Mouse (Mus musculus) left cerebral cortex, adult 11 months (tissue): ENCODE results near the gene Ogfod3.

Experiments
- DNase-seq: peaks from one replicate; pipeline ENCODE4 v3.0.0; 2022; ENCODE audit warnings: low spot score

The Ogfod3 gene

DNA sequence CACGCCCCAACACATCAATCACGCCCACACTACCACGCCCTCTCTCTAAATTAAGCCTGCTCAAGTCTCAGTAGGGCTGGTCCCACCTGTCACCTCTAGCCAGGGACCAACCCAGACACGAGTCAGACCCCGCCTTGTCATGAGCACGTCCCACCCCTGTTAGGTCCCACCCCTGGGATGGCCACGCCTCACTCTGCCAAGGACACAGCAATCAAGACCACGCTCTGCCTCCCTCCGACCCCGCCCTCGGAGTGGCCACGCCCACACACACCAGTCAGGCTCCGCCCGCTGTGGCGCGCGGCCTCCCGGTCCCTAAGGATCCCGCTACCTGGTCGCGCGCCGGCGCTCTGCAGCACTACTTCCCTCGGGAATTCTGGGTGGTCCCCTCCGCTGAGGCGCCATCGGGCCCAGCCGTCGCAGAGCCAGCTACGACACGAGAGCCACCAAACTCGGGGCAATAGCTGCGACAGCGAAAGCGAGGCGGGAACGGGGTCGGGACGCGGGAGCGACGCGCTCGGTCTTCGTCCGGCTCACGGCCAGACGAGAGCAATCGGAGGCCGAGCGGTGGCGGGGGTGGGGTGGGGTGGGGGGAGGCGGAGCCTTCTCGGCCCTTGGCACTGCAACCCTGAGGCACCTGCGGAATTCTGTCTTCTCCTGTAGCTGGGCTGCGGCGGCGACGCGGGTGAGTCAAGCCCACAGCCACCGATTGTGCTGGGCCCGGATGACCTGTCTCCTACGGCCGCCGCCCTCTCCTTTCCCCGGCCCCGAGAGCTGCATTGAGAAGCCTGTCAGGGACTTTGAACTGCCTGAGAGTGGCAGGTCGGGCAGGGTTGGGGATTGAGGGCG lies at the start of gene Ogfod3, which contains the start of gene Hexdc:
Gene Ogfod3 (minus strand): TSS at position 551 of the 846 bp plus-strand sequence.
Gene Hexdc (plus strand): TSS at position 273 of the 846 bp plus-strand sequence.
- peak; percentile 90 for DNase-seq

DNA sequence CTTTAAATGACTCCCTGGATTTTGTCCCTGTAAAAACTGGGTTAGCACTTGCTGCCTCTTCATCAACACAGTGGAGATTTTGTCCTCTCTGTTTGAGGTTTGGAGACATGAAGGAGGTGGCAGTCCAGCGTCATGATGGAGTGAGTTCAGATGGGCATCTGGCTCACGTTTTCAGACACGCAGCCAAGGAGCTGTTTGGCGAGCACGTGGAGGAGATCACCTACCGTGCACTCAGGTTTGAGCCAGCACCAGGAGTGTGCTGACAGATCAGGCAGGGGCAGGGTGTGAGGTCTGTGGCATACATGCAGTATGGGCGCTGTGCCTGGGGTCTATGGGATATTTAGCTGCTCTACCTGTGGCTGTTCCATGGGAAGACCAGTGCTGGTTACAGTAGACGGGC lies 45.7 kb upstream of the Ogfod3 start:
- DNase-seq, result no peak

DNA sequence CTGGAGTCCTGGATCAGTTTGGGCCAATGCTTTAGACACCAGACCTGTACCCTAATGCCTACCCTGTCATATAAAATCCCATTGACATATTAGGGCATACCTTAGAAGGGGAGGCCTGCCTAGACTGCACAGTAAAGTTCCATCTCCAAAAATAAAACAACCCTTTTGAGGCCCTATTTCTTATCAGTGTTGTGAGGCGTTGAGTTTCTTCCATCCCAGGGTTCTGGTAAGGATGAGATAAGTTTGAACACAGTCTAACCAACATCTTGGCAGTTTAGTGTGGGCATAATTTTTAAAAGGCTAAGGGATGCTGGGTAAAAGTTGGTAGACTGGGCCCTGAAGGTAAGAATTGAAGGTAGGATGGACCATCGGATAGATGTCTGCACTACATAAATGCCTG lies 35.2 kb upstream of the Ogfod3 start:
- no peak for DNase-seq

DNA sequence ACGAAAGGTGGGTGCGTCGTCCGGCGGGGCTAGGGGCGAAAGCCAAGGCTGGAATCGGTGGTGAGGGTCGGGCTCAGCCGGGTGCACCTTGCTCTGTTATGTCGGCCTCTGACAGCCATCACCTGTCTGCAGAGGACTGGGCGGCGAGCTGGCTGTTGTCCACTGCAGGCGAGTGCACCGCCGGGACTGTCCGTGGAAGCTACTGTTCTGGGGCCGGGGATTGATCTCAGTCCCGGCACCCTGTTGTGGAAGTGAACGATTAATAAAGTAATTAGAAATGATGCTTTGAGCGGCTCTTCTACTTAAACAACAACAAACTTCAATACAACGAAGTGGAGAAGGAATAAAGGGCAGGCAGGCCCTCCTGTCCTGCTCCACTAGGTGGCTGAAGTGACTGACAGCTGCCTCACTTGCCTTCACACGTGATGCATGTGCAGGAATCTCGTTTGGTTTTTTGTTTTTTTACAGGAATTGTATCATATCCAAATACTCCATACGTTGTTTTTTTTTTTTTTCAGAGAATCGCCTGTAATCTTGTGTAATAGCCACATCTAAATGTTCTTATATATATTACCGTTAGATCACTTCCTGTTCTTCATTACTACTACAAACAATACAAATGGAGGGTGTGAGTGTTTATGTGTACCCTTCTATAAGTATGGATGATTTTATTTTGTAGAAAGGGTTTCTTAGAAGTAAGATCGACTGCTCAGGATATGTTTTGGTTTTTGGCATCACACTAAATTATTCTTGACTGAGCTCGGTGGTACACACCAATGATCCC lies 33.0 kb upstream of the Ogfod3 start:
- DNase-seq, result no peak

DNA sequence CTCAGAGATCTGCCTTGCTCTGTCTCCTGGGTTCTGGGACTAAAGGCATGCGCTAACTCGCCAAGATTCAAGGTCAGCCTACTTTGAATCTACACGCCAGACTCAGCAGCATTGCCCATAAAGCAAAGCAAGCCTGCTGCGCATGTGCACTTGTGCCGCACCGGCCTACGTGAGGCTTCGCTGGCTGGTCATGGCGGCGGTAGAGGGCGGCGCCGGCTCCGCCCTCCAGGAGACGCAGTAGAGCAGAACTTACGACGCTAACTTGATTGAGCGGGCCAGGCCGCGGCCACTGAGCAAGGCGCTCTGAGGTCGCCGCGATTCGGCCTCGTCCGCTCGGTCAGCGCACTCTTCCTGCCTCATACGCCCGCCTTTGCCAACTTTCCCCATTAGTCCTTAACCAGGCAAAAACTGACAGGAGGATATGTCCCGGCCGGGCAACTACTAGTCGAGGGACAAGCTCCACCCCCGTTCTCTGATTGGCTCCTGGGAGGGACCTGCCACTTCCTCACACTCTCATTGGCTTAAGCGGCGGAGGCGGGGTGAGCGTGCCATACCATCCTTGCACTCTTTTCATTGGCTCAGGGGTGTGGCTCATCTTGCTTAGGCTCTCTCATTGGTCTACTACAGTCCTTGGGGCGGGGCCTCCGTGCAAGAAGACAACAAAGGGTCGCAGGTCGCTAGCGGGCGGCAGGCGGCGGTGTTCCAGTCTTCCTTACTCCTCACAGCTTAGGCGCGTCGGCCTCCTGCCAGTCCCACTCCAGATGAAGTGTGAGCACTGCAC lies 32.2 kb upstream of the Ogfod3 start, which contains the start of gene Narf:
Gene Narf (plus strand): TSS at position 690 of the 781 bp plus-strand sequence.
- DNase-seq, result peak; percentile 100

DNA sequence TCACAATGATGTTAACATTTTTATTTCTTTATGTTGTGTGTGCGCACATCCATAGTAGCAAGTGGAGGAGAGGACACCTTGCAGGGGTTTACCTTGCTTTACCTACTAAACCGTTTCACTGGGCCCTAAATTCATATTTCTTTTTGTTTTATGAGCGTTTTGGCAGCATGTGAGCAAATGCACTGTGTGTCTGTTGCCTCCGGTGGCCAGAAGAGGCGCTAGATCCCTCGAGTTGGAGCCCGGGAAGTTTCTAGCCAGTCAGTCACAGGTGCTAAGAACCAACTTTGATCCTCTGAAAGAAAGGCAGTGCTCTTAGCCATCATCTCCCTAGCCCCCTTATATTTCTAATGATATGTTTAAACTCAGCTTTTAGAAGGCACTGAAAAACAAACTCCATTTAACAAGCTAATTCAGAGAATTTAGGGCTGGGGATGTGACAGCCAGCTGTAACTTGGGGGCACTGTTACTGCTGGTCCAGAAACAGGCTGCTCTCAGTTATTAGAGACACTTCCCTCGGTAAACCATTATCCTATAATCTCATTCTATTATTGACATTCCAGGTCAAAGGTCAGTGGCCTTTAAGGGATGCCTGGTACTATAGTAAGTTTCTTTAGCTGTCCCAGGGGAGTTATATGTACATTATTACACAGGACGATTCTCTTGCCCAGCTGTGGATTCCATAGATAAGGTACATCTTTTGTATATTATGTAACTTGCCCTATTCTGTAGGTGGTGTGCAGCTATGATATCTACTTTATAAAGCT lies 31.1 kb upstream of the Ogfod3 start:
- no peak for DNase-seq

DNA sequence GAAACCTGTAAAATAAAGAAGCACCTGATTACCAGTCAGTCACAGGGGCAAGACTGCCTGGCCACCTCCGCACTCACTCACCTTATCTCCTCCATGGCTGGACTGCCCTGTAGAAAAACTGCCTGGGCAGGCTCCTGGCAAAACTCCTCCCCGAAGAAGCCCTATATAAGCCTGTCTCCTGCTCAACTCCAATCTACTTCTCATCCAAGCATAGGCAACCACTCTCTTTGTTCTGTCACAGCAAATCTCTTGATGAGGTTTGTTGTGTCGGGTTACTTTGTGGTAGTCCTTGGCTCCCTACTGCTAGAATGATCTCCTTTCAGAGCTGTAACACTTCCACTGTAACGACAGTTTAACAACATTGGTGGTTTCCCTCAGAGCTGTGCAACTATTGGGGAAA lies 28.2 kb upstream of the Ogfod3 start:
- DNase-seq, result no peak

DNA sequence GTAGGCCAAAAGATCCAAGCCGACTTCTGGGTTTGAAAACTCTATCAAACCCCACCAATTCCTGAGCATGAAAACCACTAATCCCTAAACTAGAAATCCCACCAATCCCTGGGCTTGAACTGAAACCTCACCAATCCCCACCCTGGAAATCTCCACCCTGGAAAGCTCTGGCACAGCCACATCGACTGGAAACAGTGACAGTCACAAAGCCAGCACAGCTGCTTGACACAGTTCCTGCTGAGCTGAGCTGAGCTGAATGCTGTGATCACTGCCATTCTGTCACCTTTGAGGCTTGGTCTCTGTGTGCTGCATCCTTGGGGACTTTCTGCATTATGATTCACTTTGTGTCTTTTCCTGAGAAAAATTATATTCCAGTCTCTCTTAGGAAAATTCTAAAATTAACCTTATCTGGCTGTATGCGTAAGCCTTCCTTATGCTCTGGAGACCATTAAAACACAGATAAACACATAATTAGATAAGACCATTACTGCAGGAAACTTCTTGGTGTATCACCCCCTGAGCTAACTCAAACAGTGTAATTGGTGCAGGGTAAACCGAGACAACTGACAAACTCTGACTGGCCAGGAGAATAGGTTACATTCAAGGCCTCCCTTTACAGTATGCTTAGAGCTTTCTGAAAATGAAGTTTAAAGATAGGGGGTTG lies 27.2 kb upstream of the Ogfod3 start:
- DNase-seq, result no peak

DNA sequence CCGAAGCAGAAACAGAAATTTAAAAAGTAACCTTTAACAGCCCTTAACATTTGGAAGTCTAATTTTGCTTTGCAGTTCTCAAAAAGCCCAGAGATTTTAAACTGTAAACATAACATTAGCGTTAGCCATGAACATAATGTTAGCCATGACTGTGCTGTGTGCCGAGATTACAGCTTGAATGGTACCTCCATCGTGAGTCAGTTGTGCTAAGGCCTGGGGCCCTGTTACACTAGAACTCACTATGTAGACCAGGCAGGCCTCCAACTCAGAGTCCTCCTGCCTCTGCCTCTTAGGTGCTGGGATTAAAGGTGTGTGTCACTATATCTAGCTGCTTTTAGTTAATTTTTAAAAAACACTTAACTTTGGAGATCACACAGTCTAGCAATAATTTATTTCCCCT lies 26.7 kb upstream of the Ogfod3 start:
- no peak for DNase-seq

DNA sequence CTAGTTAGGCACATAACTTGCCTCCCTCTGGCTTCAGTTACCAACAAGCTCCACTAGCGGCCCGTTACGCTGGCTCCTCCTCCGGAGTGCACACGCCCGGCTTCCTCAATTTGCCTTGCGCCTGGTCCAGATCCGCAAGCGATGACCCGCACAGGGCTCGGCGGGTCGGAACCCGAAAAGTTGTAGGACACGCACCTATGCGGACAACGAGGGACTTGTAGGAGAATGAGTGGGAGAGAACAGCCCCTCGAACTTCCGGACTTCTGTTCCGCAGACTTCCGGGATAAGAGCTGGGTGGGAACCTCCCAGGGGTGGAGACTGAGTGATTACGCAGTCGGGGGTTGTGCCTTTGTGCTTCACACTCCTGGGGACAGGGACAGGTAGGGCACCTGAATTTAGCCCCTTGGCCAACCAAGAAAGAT lies 24.5 kb upstream of the Ogfod3 start, which contains the start of gene Cybc1:
Gene Cybc1 (minus strand): TSS at position 305 of the 422 bp plus-strand sequence.
- peak; percentile 53 for DNase-seq

DNA sequence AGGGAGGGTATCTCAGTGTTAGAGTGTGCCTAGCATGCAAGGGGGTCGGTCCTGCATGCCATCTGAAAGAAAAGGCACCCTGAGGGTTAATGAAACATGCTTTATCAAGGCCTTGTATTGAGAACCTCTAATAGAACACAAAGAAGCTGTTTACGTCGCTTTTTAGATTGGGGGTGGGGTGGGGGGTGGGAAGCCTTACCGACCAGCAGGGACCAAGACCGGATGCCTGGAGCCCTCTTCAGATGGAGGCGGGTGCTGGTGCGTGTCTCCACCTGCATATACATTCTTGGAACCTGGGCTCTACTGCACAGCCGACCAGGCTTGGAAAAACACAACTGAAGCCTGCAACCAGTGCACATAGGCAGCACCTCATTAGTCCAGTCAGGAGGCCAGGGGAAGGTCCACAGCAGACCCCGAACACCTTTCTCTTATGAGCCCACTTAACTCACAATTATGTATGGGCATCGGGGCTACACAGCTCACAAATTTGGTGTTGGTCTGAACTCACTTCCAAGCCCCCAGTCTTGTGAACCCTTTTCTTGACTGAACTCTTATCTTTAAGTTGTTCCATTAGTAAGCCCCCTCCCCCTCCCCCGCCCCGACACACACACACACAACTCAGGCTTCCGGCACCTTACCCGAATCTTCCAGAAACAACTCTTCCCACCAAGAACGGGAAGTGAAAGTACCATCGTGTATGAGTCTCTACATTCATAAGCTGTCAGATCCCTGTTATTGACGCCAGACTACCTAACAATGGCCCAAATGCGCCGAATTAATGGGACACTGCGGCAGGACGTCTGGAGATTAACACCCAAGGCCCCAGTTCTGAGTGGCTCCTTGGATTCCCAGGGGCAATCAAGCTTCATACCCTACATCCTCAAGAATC lies 23.9 kb upstream of the Ogfod3 start:
- no peak for DNase-seq

DNA sequence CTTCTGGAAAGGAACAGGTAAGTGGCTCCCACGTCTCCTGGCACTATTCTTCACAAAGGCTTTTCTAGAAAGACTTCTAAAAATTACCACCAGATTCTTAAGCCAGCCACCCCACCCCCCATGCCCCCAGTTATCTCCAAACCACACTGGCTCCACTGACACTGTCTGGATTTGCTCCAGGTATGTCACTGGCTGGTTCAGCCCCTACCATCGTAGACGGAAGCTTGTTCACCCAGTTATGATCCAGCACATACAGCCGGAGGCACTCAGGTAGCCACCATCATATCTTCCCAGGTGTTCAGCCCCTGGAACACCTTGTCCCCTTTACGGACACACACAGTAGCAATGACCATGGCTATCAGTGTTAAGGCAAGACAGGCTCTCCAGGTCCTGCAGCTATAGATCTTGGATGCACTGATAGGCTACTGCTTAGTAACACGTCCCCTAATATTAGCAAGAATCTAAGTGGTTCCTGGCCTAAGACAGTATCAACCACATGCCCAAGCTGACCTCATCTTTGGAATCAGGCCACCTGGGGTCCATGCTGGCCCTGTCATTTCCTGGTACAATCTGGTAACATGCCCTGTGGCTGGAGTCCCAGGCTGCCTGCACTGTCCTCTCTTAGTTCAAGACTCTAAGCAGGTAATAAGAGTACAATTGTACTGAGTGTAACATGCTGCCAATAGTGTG lies 17.0 kb upstream of the Ogfod3 start:
- no peak for DNase-seq

DNA sequence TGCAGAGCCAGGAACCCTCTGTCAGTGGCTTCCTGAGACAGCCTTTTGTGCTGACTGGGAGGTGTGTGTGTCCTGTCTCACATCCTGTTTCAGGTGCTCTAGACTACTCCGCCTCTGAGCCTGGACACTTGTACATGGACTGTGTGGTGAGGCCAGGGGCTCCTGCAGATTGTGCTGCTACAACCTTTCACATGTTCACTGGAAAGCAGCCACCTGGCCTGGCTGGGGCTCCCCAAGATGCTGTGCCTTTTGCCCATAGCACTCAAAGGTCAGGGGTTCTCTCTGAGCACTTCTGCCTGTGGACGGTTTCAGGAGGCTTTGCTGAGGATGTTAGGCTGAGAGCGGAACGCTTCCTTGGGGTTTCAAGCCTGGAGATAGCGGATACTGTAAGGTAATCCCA lies 16.3 kb upstream of the Ogfod3 start:
- DNase-seq, result no peak

DNA sequence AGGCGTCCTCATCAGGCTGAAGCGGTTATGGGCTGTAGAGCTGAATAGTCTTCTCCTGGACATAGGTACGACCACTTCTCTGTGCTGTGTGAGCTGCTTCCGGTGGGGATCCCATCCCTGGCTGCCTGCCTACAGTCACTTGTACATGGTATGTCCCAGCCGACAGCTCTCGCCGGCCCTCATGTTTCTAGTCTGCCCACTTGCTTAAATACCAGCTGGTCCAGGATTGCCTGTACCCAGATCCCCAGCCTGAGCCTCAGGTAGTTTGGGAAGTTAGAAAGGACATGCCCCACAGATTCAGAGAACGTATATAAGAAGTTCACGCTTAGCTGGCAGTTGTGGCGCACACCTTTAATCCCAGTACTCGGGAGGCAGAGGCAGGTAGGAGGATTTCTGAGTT lies 15.3 kb upstream of the Ogfod3 start:
- no peak for DNase-seq

DNA sequence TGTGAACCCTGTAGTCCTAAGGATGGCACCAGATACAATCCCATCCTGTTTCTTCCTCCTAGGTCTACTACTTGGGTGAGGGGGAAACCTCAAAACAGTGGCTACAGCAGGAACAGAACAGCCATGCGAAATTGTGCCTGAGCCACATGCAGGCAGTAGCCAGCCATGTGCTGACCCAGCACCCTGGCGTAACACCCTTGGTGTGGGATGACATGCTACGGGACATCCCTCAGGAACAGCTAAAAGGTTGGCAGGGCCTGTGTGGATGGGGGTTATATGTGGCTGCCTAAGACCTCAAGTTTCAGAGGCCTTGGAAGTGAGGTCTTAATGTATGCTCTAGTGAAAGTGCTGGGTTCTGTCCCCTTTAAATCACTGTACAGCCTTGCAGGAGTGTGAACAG lies 12.3 kb upstream of the Ogfod3 start:
- DNase-seq, result no peak

DNA sequence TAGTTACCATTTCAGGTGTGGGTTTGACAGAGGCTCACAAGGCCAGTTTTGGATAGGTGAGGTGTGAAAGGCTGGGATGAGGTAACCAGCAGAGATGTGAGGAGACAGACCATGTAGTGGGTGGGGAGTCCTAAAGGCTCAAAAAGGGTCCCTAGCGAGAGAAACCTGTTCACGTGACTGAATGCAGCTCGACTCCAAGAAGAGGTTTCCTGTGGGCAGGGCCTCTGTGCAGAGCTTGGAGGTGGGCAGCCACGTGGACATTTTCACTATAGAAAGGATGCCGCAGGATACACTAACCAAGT lies 701 bp downstream of the Ogfod3 start:
- DNase-seq, result no peak

DNA sequence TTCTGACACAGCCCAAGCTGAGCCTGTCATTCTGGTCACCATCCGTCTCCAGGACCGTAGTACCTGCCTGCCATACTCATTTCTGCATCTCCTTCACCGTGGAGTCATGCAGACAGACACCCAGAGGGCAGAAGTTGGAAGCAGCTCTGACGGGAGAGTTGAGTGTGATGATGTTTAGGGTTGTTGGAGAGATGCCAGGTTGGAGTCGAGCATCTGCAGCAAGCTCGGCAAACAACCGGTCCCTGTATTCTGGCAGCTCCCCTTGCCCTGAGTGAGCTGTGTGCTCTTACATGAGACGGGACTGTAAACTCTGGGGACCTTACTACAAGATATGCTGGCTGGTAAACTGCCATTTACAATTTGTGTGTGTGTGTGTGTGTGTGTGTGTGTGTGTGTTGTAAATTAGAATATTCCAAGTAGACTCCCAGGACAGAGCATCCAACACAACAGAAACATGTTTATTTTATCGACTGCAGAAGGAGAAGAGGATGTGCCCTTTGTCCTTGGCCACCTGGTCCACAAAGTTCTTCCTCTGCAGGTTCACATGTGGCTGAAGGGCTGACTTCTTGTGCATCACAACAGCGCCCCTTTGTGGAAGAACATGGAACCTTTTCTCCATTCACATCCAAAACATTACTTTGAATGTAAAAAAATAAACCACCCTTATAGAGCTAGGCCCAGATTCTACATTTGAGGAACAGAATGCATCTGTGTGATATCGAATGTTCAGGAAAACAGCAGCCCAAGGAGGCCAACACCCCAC lies 2.9 kb downstream of the Ogfod3 start:
- no peak for DNase-seq

DNA sequence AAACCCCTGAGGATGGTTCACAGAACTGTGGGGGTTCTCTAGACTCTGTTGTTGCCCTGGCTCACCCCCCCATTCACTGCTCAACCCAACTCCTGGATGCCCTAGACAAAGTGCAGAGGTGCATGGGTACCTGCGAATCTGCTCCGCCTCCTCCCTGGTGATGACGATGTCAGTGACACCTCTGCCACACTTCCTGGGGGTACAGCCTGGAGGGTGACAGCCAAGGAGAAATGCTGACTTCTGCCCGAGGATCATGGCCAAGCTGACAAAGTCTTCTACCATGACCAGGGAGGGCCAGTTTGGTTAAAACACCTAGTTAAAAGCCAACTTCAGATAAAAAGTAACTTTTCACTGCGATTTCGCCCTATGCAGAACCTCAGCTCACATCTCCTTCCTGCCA lies 3.7 kb downstream of the Ogfod3 start:
- no peak for DNase-seq

DNA sequence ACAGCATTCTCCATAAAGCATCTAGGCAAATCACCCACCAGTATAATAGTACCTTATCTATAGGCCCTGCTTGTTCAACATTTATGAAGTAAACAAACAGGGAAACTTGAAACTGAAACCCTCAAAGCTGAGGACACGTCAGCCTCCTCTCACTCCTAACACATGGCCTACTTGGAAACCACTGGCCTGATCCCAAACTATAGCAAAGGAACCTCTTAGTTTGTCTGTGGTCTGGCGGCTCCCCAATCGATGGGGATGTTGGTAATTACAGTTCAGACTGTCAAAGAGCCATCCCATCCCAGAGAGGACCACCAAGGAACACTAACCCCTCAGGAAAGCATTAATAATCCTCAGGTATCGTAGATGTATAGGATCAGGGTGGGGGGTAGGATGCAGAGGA lies 4.7 kb downstream of the Ogfod3 start:
- DNase-seq, result no peak
